Mouse (Mus musculus) lung, adult 2 months (tissue): ENCODE data around the gene Sh3tc1. TPM values are rescaled to one million over a fixed set of nuclear protein-coding genes. Genes with fewer than 3 reads are reported as not detected.

ENCODE experiments used
- DNase-seq: peaks from one replicate; pipeline ENCODE4 v3.0.0; 2022
- H3K4me1 ChIP-seq: fragments of 200-500 bp; 2 replicates; pipeline ENCODE4 v1.6.1; 2011; ENCODE audit warnings: low read length; ENCODE audit not compliant: control insufficient read depth, insufficient read depth
- H3K4me3 ChIP-seq: fragments of 200-500 bp; replicated peaks from 2 replicates; pipeline ENCODE3; 2011; ENCODE audit warnings: low read depth, mild to moderate bottlenecking, control low read depth, low read length; ENCODE audit errors: extremely low read depth
- CTCF ChIP-seq: fragments of 200-500 bp; IDR thresholded peaks from 2 replicates; pipeline ENCODE4 v1.5.1; 2011; ENCODE audit warnings: mild to moderate bottlenecking, low read length, control low read depth; ENCODE audit not compliant: insufficient read depth
- POLR2A ChIP-seq: fragments of 200-500 bp; IDR thresholded peaks from 2 replicates; pipeline ENCODE4 v1.6.1; 2011; ENCODE audit warnings: low read depth, mild to moderate bottlenecking, control low read depth, low read length, borderline replicate concordance; ENCODE audit errors: extremely low read depth
- WGBS: fragments of 180-500 bp; shearing (Covaris S2); methylation state at CpG from one replicate; pipeline ENCODE4 v1.1.7; 2018; 5-methylcytosine and 5-hydroxymethylcytosine counted together
- polyA plus RNA-seq: library from polyadenylated mRNA; depleted of rRNA; stranded (reverse); fragments of >200 nt; gene quantifications from 2 replicates; pipeline ENCODE4 v1.2.3, GENCODE M21; 2012; rRNA removed

Gene Sh3tc1
- polyA plus RNA-seq, result 38.3 and 39.4 TPM in 2 replicates

DNA sequence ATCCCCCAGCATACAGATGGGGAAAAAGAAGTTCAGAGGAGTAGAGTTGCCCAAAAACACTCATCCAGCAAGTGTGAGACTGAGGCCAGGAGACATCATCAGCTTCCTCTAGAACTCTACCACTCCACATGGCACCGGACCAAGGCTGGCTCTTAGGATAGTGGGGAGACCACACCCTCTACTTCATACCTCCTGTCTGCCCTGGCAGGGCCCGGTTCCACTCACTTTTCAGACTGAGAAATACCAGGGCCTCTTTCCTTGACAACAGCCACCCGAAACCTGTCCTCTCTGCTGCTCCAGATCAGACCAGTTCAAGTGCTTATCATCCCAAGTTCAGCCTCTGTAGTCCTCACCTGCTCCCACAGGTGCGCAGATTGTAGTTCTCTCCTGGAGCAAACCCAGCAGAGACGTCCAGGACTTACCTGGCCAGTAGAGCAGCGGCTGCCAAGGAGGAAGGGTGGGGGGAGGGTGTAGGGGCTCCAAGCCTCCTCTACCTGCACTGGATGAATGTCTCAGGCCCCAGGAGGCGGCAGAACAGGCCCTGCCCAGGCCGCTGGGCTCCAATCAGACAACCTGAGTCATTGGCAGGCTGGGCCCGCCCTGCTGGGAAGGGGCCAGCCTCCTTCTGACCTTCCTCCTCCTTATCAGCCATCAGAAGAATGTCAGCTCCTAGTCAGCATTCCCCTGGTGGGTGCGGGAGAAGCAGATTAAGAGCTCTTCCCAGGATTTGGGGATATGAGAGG is at the start of gene Sh3tc1:
TSS of gene Sh3tc1 (minus strand) at position 452 of the 743 bp plus-strand sequence.
- H3K4me1 ChIP-seq, result peaks cover 39% of the 10 kb centered on the region
- DNase-seq, result peak; percentile 77
- TF ChIP-seq POLR2A (no peak), CTCF (no peak)

GRCm38 (mm10) chr5:35788719-35789118 is 48.9 kb upstream of the Sh3tc1 start:
- WGBS, result 73% methylated on average over 6 of the region's 6 CpGs
- H3K4me3 ChIP-seq, result no peak overlapping the region
- H3K4me1 ChIP-seq, result no peaks in the 10 kb centered on the region

More for the DNA sequence above, at the start of gene Sh3tc1:
- 34% methylated on average over 10 of the region's 10 CpGs for WGBS
- no peak within 1 kb of the TSS for H3K4me3 ChIP-seq

DNA sequence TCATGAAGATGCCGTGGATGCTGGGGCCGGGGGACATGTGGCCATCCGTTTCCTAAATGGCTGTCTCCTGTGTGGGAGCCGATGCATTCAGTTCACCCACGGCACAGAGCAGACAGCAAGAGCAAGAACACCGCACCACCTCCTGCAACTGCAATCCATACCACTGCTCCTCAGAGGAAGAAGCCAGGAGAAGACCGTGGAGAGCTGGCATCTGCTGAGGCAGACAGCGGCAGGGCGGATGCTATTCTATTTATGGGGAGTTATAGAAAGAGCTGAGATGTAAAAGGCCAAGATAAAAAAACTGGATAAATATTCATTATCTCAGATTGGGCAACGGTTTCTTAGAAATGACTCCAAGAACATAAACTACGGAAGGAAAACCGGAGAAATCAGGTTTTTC is 48.1 kb upstream of the Sh3tc1 start:
- no peak for TF ChIP-seq CTCF
- no peak for TF ChIP-seq POLR2A
- H3K4me1 ChIP-seq, result no peaks in the 10 kb centered on the region
- WGBS, result 75% methylated on average over 12 of the region's 12 CpGs
- H3K4me3 ChIP-seq, result no peak overlapping the region
- DNase-seq, result no peak

More at GRCm38 (mm10) chr5:35788719-35789118, 48.9 kb upstream of the Sh3tc1 start:
- DNase-seq, result no peak
- TF ChIP-seq POLR2A (no peak), CTCF (no peak)

- 54% methylated on average over 7 of the region's 7 CpGs for WGBS
- no peak for DNase-seq
- H3K4me1 ChIP-seq, result no peaks in the 10 kb centered on the region
- H3K4me3 ChIP-seq, result no peak overlapping the region
- TF ChIP-seq POLR2A (no peak), CTCF (no peak)
Observed at GRCm38 (mm10) chr5:35785853-35786252, 46.1 kb upstream of the Sh3tc1 start.

- 62% methylated on average over 10 of the region's 10 CpGs for WGBS
- Histone ChIP-seq H3K4me3 (no peak overlapping the region), H3K4me1 (no peaks in the 10 kb centered on the region)
- DNase-seq, result no peak
- TF ChIP-seq CTCF, result no peak
- TF ChIP-seq POLR2A, result no peak
Observed at GRCm38 (mm10) chr5:35782648-35783180, 42.9 kb upstream of the Sh3tc1 start.

- TF ChIP-seq CTCF, result no peak
- no peak for TF ChIP-seq POLR2A
- DNase-seq, result no peak
- 63% methylated on average over 3 of the region's 3 CpGs for WGBS
- Histone ChIP-seq H3K4me1 (no peaks in the 10 kb centered on the region), H3K4me3 (no peak overlapping the region)
Observed at GRCm38 (mm10) chr5:35781116-35781515, 41.3 kb upstream of the Sh3tc1 start.

GRCm38 (mm10) chr5:35774137-35774424 is 34.3 kb upstream of the Sh3tc1 start:
- Histone ChIP-seq H3K4me3 (no peak overlapping the region), H3K4me1 (no peaks in the 10 kb centered on the region)
- 51% methylated on average over 6 of the region's 6 CpGs for WGBS
- no peak for TF ChIP-seq POLR2A
- no peak for TF ChIP-seq CTCF
- no peak for DNase-seq

DNA sequence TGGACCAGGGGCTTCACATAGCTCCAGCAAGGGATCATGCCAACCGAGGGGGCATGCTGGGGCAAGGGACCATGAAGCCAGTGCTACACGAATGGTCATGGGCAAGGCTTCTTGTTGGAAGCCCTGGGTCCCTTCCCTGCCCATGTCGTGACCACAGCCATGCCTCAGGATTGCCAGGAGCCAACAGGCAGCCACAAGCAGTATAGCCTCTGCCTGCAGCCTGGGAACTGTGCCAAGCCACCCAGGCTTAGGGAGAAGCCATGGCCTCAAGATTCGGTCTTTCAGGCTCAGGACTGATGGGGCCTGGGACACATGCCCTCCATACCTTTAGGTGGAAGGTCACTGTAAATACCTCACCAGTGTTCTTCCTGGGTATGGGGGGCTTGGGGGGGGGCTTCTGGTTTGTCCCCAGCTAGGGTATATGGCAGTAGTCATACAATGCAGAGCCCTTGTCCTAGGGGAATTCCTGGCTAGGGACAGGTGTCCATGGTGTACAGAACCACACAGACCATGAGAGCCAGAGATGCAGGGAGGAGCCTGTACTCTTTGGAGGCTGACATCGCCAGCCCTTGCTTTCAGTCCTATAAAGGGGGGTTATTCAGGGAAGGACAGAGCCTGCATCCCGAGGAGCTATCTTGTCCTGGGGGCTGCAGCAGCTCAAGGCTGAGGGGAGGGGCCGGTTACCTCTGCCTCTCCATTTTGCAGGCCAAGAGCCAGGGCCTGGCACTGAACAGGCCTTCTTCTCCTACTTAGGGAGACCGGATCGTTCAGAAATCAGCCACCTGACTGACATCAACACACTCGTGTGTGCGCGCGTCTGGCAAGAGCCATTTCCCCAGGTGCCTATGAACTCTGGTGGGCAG is 33.7 kb upstream of the Sh3tc1 start:
- no peak overlapping the region for H3K4me3 ChIP-seq
- TF ChIP-seq POLR2A, result no peak
- no peak for TF ChIP-seq CTCF
- no peaks in the 10 kb centered on the region for H3K4me1 ChIP-seq
- no peak for DNase-seq
- 60% methylated on average over 13 of the region's 13 CpGs for WGBS

GRCm38 (mm10) chr5:35770891-35771663 is 31.3 kb upstream of the Sh3tc1 start:
- no peaks in the 10 kb centered on the region for H3K4me1 ChIP-seq
- no peak for TF ChIP-seq POLR2A
- TF ChIP-seq CTCF, result no peak
- 26% methylated on average over 14 of the region's 14 CpGs for WGBS
- no peak for DNase-seq
- H3K4me3 ChIP-seq, result no peak overlapping the region
